Mouse (Mus musculus): ENCODE measurements around the gene Hdhd5.

Gene Hdhd5

GRCm38 (mm10) chr6:120482756-120483155, 48.4 kb downstream of the Hdhd5 start:
- DNase-seq (ENCODE audit: low spot score): no peak

GRCm38 (mm10) chr6:120482021-120482420, 49.1 kb downstream of the Hdhd5 start:
- no peak for DNase-seq (ENCODE audit: low spot score)

- DNase-seq (ENCODE audit: low spot score): no peak
Observed at GRCm38 (mm10) chr6:120481538-120481937, 49.6 kb downstream of the Hdhd5 start.

GRCm38 (mm10) chr6:120480361-120480760, 50.8 kb downstream of the Hdhd5 start:
- DNase-seq (ENCODE audit: low spot score): no peak

- no peak for DNase-seq (ENCODE audit: low spot score)
Observed at GRCm38 (mm10) chr6:120479302-120479701, 51.8 kb downstream of the Hdhd5 start.

- no peak for DNase-seq (ENCODE audit: low spot score)
Observed at GRCm38 (mm10) chr6:120475288-120475687, 55.8 kb downstream of the Hdhd5 start.

- no peak for DNase-seq (ENCODE audit: low spot score)
Observed at GRCm38 (mm10) chr6:120473427-120473826, 57.7 kb downstream of the Hdhd5 start.

GRCm38 (mm10) chr6:120472455-120473140, 58.5 kb downstream of the Hdhd5 start:
- DNase-seq (ENCODE audit: low spot score): no peak

- DNase-seq (ENCODE audit: low spot score): no peak
Observed at GRCm38 (mm10) chr6:120471991-120472441, 59.1 kb downstream of the Hdhd5 start.

GRCm38 (mm10) chr6:120470666-120471065, 60.5 kb downstream of the Hdhd5 start:
- no peak for DNase-seq (ENCODE audit: low spot score)

GRCm38 (mm10) chr6:120469770-120470169, 61.3 kb downstream of the Hdhd5 start:
- DNase-seq (ENCODE audit: low spot score): no peak

- no peak for DNase-seq (ENCODE audit: low spot score)
Observed at GRCm38 (mm10) chr6:120469268-120469667, 61.9 kb downstream of the Hdhd5 start.

GRCm38 (mm10) chr6:120468259-120468658, 62.9 kb downstream of the Hdhd5 start:
- DNase-seq (ENCODE audit: low spot score): no peak

GRCm38 (mm10) chr6:120466609-120467329, 64.3 kb downstream of the Hdhd5 start:
- DNase-seq (ENCODE audit: low spot score): no peak

- DNase-seq (ENCODE audit: low spot score): no peak
Observed at GRCm38 (mm10) chr6:120465393-120465792, 65.7 kb downstream of the Hdhd5 start.

GRCm38 (mm10) chr6:120464406-120464939, 66.6 kb downstream of the Hdhd5 start:
- DNase-seq (ENCODE audit: low spot score): no peak

- no peak for DNase-seq (ENCODE audit: low spot score)
Observed at GRCm38 (mm10) chr6:120463884-120464283, 67.2 kb downstream of the Hdhd5 start.

GRCm38 (mm10) chr6:120463086-120463871, 67.8 kb downstream of the Hdhd5 start, which contains the start of gene Il17ra:
Il17ra (plus strand) TSS chr6:120463247.
- peak; percentile 53 for DNase-seq (ENCODE audit: low spot score)

- no peak for DNase-seq (ENCODE audit: low spot score)
Observed at GRCm38 (mm10) chr6:120462251-120462650, 68.9 kb downstream of the Hdhd5 start.

- no peak for DNase-seq (ENCODE audit: low spot score)
Observed at GRCm38 (mm10) chr6:120461217-120461616, 69.9 kb downstream of the Hdhd5 start.

Measured in ovary, postnatal 10 days (tissue).